Mouse (Mus musculus): Measurements from ENCODE around the gene Olfr119.
"Not testable (repeated sequence)": the region's sequence is repeated elsewhere in the genome, so short reads cannot be mapped to it uniquely, and the experiment has no call there.

Olfr119 gene

DNA sequence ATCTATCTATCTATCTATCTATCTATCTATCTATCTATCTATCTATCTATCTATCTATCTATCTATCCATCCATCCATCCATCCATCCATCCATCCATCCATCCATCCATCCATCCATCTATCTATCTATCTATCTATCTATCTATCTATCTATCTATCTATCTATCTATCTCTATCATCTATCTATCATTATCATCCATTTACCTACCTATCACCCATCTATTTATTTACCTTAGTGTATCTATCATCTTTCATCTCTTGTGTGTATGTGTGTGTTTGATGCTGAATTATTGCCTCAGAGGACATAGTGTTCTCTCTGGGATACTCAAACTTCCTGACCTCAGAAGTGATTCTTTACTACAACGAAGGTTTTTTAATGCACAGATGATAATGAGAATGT is at the start of gene Olfr119:
Gene Olfr119 (plus strand): TSS at position 301 of the 400 bp plus-strand sequence.
- not testable (repeated sequence) for DNase-seq

DNA sequence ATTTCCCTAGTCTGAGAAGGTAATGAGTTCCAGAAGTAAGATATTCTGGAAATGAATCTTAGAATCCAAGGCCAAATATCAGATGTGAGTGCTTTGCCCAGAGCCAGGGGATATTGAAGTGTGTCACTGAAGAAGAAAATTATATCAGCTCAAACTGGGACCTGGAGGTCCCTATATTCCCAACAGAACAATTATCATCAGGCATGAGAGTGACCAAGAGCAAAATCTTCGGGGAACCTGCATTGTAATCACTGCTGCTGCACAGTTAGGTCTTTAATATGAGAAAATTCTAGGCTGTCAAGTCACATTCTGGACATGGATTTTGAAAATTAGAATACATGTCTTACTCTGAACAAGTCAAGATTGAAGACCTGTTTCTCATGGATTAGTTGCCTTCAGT is 32.7 kb upstream of the Olfr119 start, which contains the start of gene Olfr117:
Gene Olfr117 (minus strand): TSS at position 101 of the 400 bp plus-strand sequence.
- DNase-seq, result no peak

DNA sequence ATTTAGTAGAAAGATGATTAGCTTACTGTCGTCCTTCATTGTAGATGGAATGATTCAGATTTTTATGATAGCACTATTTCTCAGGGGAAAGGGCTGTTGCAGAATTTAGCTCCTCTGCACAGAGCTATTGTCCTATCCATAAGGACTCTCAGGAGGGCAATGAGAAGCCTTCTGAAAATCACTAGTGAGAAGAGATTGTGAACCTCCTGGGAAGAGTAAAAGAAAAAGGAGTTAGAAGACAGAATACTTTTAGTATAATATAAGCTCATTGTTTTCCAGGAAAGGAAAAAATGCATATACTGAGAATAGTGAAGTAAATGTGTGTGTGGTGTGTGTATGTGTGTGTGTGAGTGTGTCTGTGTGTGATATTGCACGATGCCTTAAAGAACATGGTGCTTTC is 29.7 kb upstream of the Olfr119 start, which contains the start of gene Olfr118:
Gene Olfr118 (plus strand): TSS at position 301 of the 400 bp plus-strand sequence.
- no peak for DNase-seq

GRCm38 (mm10) chr17:37721508-37721907 is 25.1 kb downstream of the Olfr119 start, which contains the start of gene Olfr120:
TSS of gene Olfr120 (plus strand) at chr17:37721808.
- DNase-seq, result no peak

GRCm38 (mm10) chr17:37738070-37738469 is 41.7 kb downstream of the Olfr119 start:
- DNase-seq, result no peak

Measured in kidney, adult 11 months (tissue).